Mouse (Mus musculus): Measurements from ENCODE around the gene Pcbp1. TPM values are rescaled to one million over a fixed set of nuclear protein-coding genes. Genes with fewer than 3 reads are reported as not detected.
A peak's percentile ranks its signal among the peaks of the same experiment; 100 is the strongest.
"Not testable (repeated sequence)": the region's sequence is repeated elsewhere in the genome, so short reads cannot be mapped to it uniquely, and the experiment has no call there.

Gene Pcbp1
- polyA plus RNA-seq, 1 experiment from 2014 or later = 192 TPM

GRCm38 (mm10) chr6:86497942-86498732, 28.0 kb downstream of the Pcbp1 start:
- no peak for ATAC-seq (ENCODE audit: low read depth)
- no peaks in the 10 kb centered on the region for H3K27me3 ChIP-seq (ENCODE audit: control insufficient read depth, insufficient read depth, low read depth, low read length)
- WGBS = 48% methylated on average over 11 of the region's 11 CpGs
- peak overlapping the region; percentile 47 for H3K4me3 ChIP-seq (ENCODE audit: low read length)
- peaks cover 19% of the 10 kb centered on the region for H3K4me1 ChIP-seq (replicated peaks; ENCODE audit: control insufficient read depth, insufficient read depth, low read length)
- peak overlapping the region; percentile 68 for H3K9ac ChIP-seq (ENCODE audit: low read length)
- no peaks in the 10 kb centered on the region for H3K36me3 ChIP-seq (ENCODE audit: control insufficient read depth, insufficient read depth, low read length)
- peak overlapping the region; percentile 81 for H3K27ac ChIP-seq (ENCODE audit: low read length)
- no peaks in the 10 kb centered on the region for H3K9me3 ChIP-seq (ENCODE audit: control insufficient read depth, low read length)
- H3K4me2 ChIP-seq (ENCODE audit: low read depth, low read length) = peak overlapping the region; percentile 59

GRCm38 (mm10) chr6:86497071-86497815, 28.9 kb downstream of the Pcbp1 start:
- no peaks in the 10 kb centered on the region for H3K9me3 ChIP-seq (ENCODE audit: control insufficient read depth, low read length)
- peak; percentile 72 for ATAC-seq (ENCODE audit: low read depth)
- H3K4me2 ChIP-seq (ENCODE audit: low read depth, low read length) = peak overlapping the region; percentile 59
- peak overlapping the region; percentile 47 for H3K4me3 ChIP-seq (ENCODE audit: low read length)
- H3K27me3 ChIP-seq (ENCODE audit: control insufficient read depth, insufficient read depth, low read depth, low read length) = no peaks in the 10 kb centered on the region
- H3K27ac ChIP-seq (ENCODE audit: low read length) = peak overlapping the region; percentile 81
- 10% methylated on average over 13 of the region's 13 CpGs for WGBS
- peak overlapping the region; percentile 68 for H3K9ac ChIP-seq (ENCODE audit: low read length)
- peaks cover 19% of the 10 kb centered on the region for H3K4me1 ChIP-seq (replicated peaks; ENCODE audit: control insufficient read depth, insufficient read depth, low read length)
- no peaks in the 10 kb centered on the region for H3K36me3 ChIP-seq (ENCODE audit: control insufficient read depth, insufficient read depth, low read length)

GRCm38 (mm10) chr6:86496585-86496984, 29.5 kb downstream of the Pcbp1 start:
- ATAC-seq (ENCODE audit: low read depth) = 0 out of 2 replicates have a peak, but pooled peaks have one; percentile 2
- 71% methylated on average over 5 of the region's 5 CpGs for WGBS
- H3K9me3 ChIP-seq (ENCODE audit: control insufficient read depth, low read length) = no peaks in the 10 kb centered on the region

GRCm38 (mm10) chr6:86496127-86496526, 30.0 kb downstream of the Pcbp1 start:
- no peaks in the 10 kb centered on the region for H3K36me3 ChIP-seq (ENCODE audit: control insufficient read depth, insufficient read depth, low read length)
- no peak overlapping the region for H3K9ac ChIP-seq (ENCODE audit: low read length)
- H3K9me3 ChIP-seq (ENCODE audit: control insufficient read depth, low read length) = no peaks in the 10 kb centered on the region
- no peak overlapping the region for H3K4me3 ChIP-seq (ENCODE audit: low read length)
- ATAC-seq (ENCODE audit: low read depth) = no peak
- peaks cover 19% of the 10 kb centered on the region for H3K4me1 ChIP-seq (replicated peaks; ENCODE audit: control insufficient read depth, insufficient read depth, low read length)
- peak overlapping the region; percentile 59; the same call in 1 of the 2 replicates for H3K4me2 ChIP-seq (ENCODE audit: low read depth, low read length)
- H3K27me3 ChIP-seq (ENCODE audit: control insufficient read depth, insufficient read depth, low read depth, low read length) = no peaks in the 10 kb centered on the region
- no peak overlapping the region for H3K27ac ChIP-seq (ENCODE audit: low read length)
- 68% methylated on average over 8 of the region's 8 CpGs for WGBS

More at GRCm38 (mm10) chr6:86496585-86496984, 29.5 kb downstream of the Pcbp1 start:
- no peaks in the 10 kb centered on the region for H3K27me3 ChIP-seq (ENCODE audit: control insufficient read depth, insufficient read depth, low read depth, low read length)
- H3K4me3 ChIP-seq (ENCODE audit: low read length) = peak overlapping the region; percentile 47
- peaks cover 19% of the 10 kb centered on the region for H3K4me1 ChIP-seq (replicated peaks; ENCODE audit: control insufficient read depth, insufficient read depth, low read length)
- peak overlapping the region; percentile 81 for H3K27ac ChIP-seq (ENCODE audit: low read length)
- peak overlapping the region; percentile 59 for H3K4me2 ChIP-seq (ENCODE audit: low read depth, low read length)
- H3K36me3 ChIP-seq (ENCODE audit: control insufficient read depth, insufficient read depth, low read length) = no peaks in the 10 kb centered on the region
- peak overlapping the region; percentile 68 for H3K9ac ChIP-seq (ENCODE audit: low read length)

- Histone ChIP-seq H3K27me3 (ENCODE audit: control insufficient read depth, insufficient read depth, low read depth, low read length) (no peaks in the 10 kb centered on the region), H3K4me3 (ENCODE audit: low read length) (no peak overlapping the region), H3K36me3 (ENCODE audit: control insufficient read depth, insufficient read depth, low read length) (no peaks in the 10 kb centered on the region), H3K9me3 (ENCODE audit: control insufficient read depth, low read length) (no peaks in the 10 kb centered on the region), H3K9ac (ENCODE audit: low read length) (no peak overlapping the region), H3K4me1 (replicated peaks; ENCODE audit: control insufficient read depth, insufficient read depth, low read length) (peaks cover 19% of the 10 kb centered on the region), H3K27ac (ENCODE audit: low read length) (no peak overlapping the region), H3K4me2 (ENCODE audit: low read depth, low read length) (no peak overlapping the region)
- WGBS = 58% methylated on average over 3 of the region's 3 CpGs
- ATAC-seq (ENCODE audit: low read depth) = no peak
These were observed 30.5 kb downstream of the Pcbp1 start for GRCm38 (mm10) chr6:86495661-86496060.

- no peak for ATAC-seq (ENCODE audit: low read depth)
- peaks cover 19% of the 10 kb centered on the region for H3K4me1 ChIP-seq (replicated peaks; ENCODE audit: control insufficient read depth, insufficient read depth, low read length)
These were observed 31.4 kb downstream of the Pcbp1 start for GRCm38 (mm10) chr6:86494767-86495166.

GRCm38 (mm10) chr6:86493469-86494263, 32.5 kb downstream of the Pcbp1 start:
- no peak overlapping the region for H3K27ac ChIP-seq (ENCODE audit: low read length)
- H3K4me2 ChIP-seq (ENCODE audit: low read depth, low read length) = no peak overlapping the region
- no peak for ATAC-seq (ENCODE audit: low read depth)
- H3K4me3 ChIP-seq (ENCODE audit: low read length) = no peak overlapping the region
- no peaks in the 10 kb centered on the region for H3K36me3 ChIP-seq (ENCODE audit: control insufficient read depth, insufficient read depth, low read length)
- no peak overlapping the region for H3K9ac ChIP-seq (ENCODE audit: low read length)
- WGBS = 52% methylated on average over 13 of the region's 13 CpGs
- H3K27me3 ChIP-seq (ENCODE audit: control insufficient read depth, insufficient read depth, low read depth, low read length) = no peaks in the 10 kb centered on the region
- no peaks in the 10 kb centered on the region for H3K9me3 ChIP-seq (ENCODE audit: control insufficient read depth, low read length)
- peaks cover 19% of the 10 kb centered on the region for H3K4me1 ChIP-seq (replicated peaks; ENCODE audit: control insufficient read depth, insufficient read depth, low read length)

More at GRCm38 (mm10) chr6:86494767-86495166, 31.4 kb downstream of the Pcbp1 start:
- Histone ChIP-seq H3K36me3 (ENCODE audit: control insufficient read depth, insufficient read depth, low read length) (no peaks in the 10 kb centered on the region), H3K9me3 (ENCODE audit: control insufficient read depth, low read length) (no peaks in the 10 kb centered on the region), H3K27ac (ENCODE audit: low read length) (no peak overlapping the region), H3K4me3 (ENCODE audit: low read length) (no peak overlapping the region), H3K9ac (ENCODE audit: low read length) (no peak overlapping the region), H3K4me2 (ENCODE audit: low read depth, low read length) (no peak overlapping the region), H3K27me3 (ENCODE audit: control insufficient read depth, insufficient read depth, low read depth, low read length) (no peaks in the 10 kb centered on the region)
- whole genome bisulfite sequencing = 94% methylated on average over 7 of the region's 7 CpGs

GRCm38 (mm10) chr6:86490413-86490812, 35.7 kb downstream of the Pcbp1 start:
- not testable (repeated sequence) for ATAC-seq (ENCODE audit: low read depth); H3K36me3 ChIP-seq (ENCODE audit: control insufficient read depth, insufficient read depth, low read length); H3K4me2 ChIP-seq (ENCODE audit: low read depth, low read length); H3K4me3 ChIP-seq (ENCODE audit: low read length); H3K27me3 ChIP-seq (ENCODE audit: control insufficient read depth, insufficient read depth, low read depth, low read length); H3K9me3 ChIP-seq (ENCODE audit: control insufficient read depth, low read length); H3K27ac ChIP-seq (ENCODE audit: low read length); H3K9ac ChIP-seq (ENCODE audit: low read length)
- peaks cover 15% of the 10 kb centered on the region for H3K4me1 ChIP-seq (replicated peaks; ENCODE audit: control insufficient read depth, insufficient read depth, low read length)
- WGBS = 94% methylated on average over 8 of the region's 8 CpGs

Data from lung, embryonic 16.5 days (tissue).